Mouse (Mus musculus): ENCODE data around the gene Smoc2.

GRCm38 (mm10) chr17:14445611-14446010 is 166.3 kb downstream of the Smoc2 start:
- TF ChIP-seq CTCF (IDR thresholded peaks at IDR 0.05; ENCODE audit: borderline replicate concordance, extremely low read depth, insufficient read depth, insufficient read length) (no peak), POLR2A (IDR thresholded peaks at IDR 0.05; ENCODE audit: borderline replicate concordance, extremely low read depth, insufficient read depth, insufficient read length, poor library complexity, severe bottlenecking) (no peak)
